Mouse (Mus musculus) intestine, embryonic 16.5 days (tissue): ENCODE results near the gene Hoxb2. TPM values are rescaled to one million over a fixed set of nuclear protein-coding genes. Genes with fewer than 3 reads are reported as not detected.

Source experiments
- ATAC-seq: fragments of 200-750 bp; cut with Nextera tagmentation; 2 replicates; pipeline ENCODE4 v1.8.0; 2017; ENCODE audit warnings: moderate TSS enrichment, moderate library complexity
- H3K27ac ChIP-seq: fragments of 300-500 bp; sonication (generic); 2 replicates; pipeline ENCODE4 v1.5.1; 2014; ENCODE audit warnings: mild to moderate bottlenecking, low read length
- H3K27me3 ChIP-seq: fragments of 300-500 bp; sonication (generic); replicated peaks from 2 replicates; pipeline ENCODE4 v1.6.1; 2014; ENCODE audit warnings: low read length, control low read depth, mixed read lengths; ENCODE audit not compliant: control insufficient read depth, insufficient read depth
- H3K36me3 ChIP-seq: fragments of 300-500 bp; sonication (generic); 2 replicates; pipeline ENCODE4 v1.6.1; 2014; ENCODE audit warnings: low read length, control low read depth; ENCODE audit not compliant: control insufficient read depth, insufficient read depth
- H3K4me1 ChIP-seq: fragments of 300-500 bp; sonication (generic); 2 replicates; pipeline ENCODE4 v1.6.1; 2014; ENCODE audit warnings: low read length, control low read depth, mixed read lengths; ENCODE audit not compliant: control insufficient read depth, insufficient read depth
- H3K4me2 ChIP-seq: fragments of 300-500 bp; sonication (generic); 2 replicates; pipeline ENCODE4 v1.6.1; 2014; ENCODE audit warnings: low read depth, low read length, control low read depth
- H3K4me3 ChIP-seq: fragments of 300-500 bp; sonication (generic); 2 replicates; pipeline ENCODE4 v1.5.1; 2014; ENCODE audit warnings: mild to moderate bottlenecking, low read length
- H3K9ac ChIP-seq: fragments of 300-500 bp; sonication (generic); 2 replicates; pipeline ENCODE4 v1.6.1; 2014; ENCODE audit warnings: low read depth, low read length
- H3K9me3 ChIP-seq: fragments of 300-500 bp; sonication (generic); 2 replicates; pipeline ENCODE4 v1.6.1; 2016; ENCODE audit warnings: low read length, control low read depth; ENCODE audit not compliant: control insufficient read depth
- WGBS: fragments of 180-500 bp; shearing (Covaris S2); extraction: QIAGEN DNeasy Blood & Tissue Kit; methylation state at CpG from one replicate; pipeline ENCODE4 v1.1.7; 2014; 5-methylcytosine and 5-hydroxymethylcytosine counted together
- polyA plus RNA-seq: library from polyadenylated mRNA; unstranded; fragments of >200 nt; fragmentation: Nextera tagmentation; extraction: Ambion mirVana; gene quantifications from 2 replicates; pipeline ENCODE4 v1.2.1, GENCODE M21; 2015

The Hoxb2 gene
- polyA plus RNA-seq, 1 experiment from 2014 or later = 9.6 TPM

GRCm38 (mm10) chr11:96340698-96341365 is 9.5 kb upstream of the Hoxb2 start:
- peak; percentile 81 for ATAC-seq
- peak overlapping the region; percentile 92 for H3K27ac ChIP-seq
- H3K36me3 ChIP-seq = no peaks in the 10 kb centered on the region
- peak overlapping the region; percentile 93 for H3K4me2 ChIP-seq
- H3K4me3 ChIP-seq = peak overlapping the region; percentile 53
- no peaks in the 10 kb centered on the region for H3K9me3 ChIP-seq
- H3K27me3 ChIP-seq = peaks cover 6% of the 10 kb centered on the region; the same call in 1 of the 2 replicates
- peak overlapping the region; percentile 81 for H3K9ac ChIP-seq
- H3K4me1 ChIP-seq = peaks cover 54% of the 10 kb centered on the region
- 0% methylated on average over 35 of the region's 36 CpGs for WGBS

GRCm38 (mm10) chr11:96341701-96342575 is 8.4 kb upstream of the Hoxb2 start:
- peaks cover 11% of the 10 kb centered on the region; the same call in 1 of the 2 replicates for H3K27me3 ChIP-seq
- ATAC-seq = no peak
- H3K36me3 ChIP-seq = no peaks in the 10 kb centered on the region
- peaks cover 54% of the 10 kb centered on the region for H3K4me1 ChIP-seq
- H3K9me3 ChIP-seq = no peaks in the 10 kb centered on the region
- H3K4me2 ChIP-seq = peak overlapping the region; percentile 93
- peak overlapping the region; percentile 92 for H3K27ac ChIP-seq
- peak overlapping the region; percentile 86 for H3K9ac ChIP-seq
- peak overlapping the region; percentile 53 for H3K4me3 ChIP-seq
- 3% methylated on average over 40 of the region's 40 CpGs for WGBS

- H3K9ac ChIP-seq = peak overlapping the region; percentile 86
- H3K27me3 ChIP-seq = peaks cover 11% of the 10 kb centered on the region; the same call in 1 of the 2 replicates
- WGBS = 24% methylated on average over 4 of the region's 4 CpGs
- peak overlapping the region; percentile 53 for H3K4me3 ChIP-seq
- peaks cover 52% of the 10 kb centered on the region for H3K4me1 ChIP-seq
- H3K4me2 ChIP-seq = peak overlapping the region; percentile 93
- H3K36me3 ChIP-seq = no peaks in the 10 kb centered on the region
- H3K9me3 ChIP-seq = no peaks in the 10 kb centered on the region
- H3K27ac ChIP-seq = peak overlapping the region; percentile 92
- ATAC-seq = no peak
Observed at GRCm38 (mm10) chr11:96342576-96342930, 7.8 kb upstream of the Hoxb2 start.

- peak overlapping the region; percentile 55 for H3K27ac ChIP-seq
- peak overlapping the region; percentile 93 for H3K4me2 ChIP-seq
- H3K4me3 ChIP-seq = 0 out of 2 replicates have a peak overlapping the region, but pooled peaks have one; percentile 20
- H3K4me1 ChIP-seq = peaks cover 55% of the 10 kb centered on the region
- H3K9ac ChIP-seq = peak overlapping the region; percentile 71
- H3K9me3 ChIP-seq = no peaks in the 10 kb centered on the region
- no peaks in the 10 kb centered on the region for H3K36me3 ChIP-seq
- WGBS = 38% methylated on average over 2 of the region's 2 CpGs
- peaks cover 11% of the 10 kb centered on the region; the same call in 1 of the 2 replicates for H3K27me3 ChIP-seq
- ATAC-seq = no peak
Observed at GRCm38 (mm10) chr11:96343206-96343745, 7.0 kb upstream of the Hoxb2 start.

- no peaks in the 10 kb centered on the region for H3K36me3 ChIP-seq
- H3K9ac ChIP-seq = peak overlapping the region; percentile 71
- H3K4me2 ChIP-seq = peak overlapping the region; percentile 93
- peaks cover 11% of the 10 kb centered on the region; the same call in 1 of the 2 replicates for H3K27me3 ChIP-seq
- H3K4me1 ChIP-seq = peaks cover 50% of the 10 kb centered on the region
- H3K9me3 ChIP-seq = no peaks in the 10 kb centered on the region
- peak overlapping the region; percentile 84 for H3K27ac ChIP-seq
- ATAC-seq = no peak
- H3K4me3 ChIP-seq = peak overlapping the region; percentile 20; the same call in 1 of the 2 replicates
- 29% methylated on average over 40 of the region's 40 CpGs for WGBS
Observed at GRCm38 (mm10) chr11:96344061-96344877, 6.1 kb upstream of the Hoxb2 start.

GRCm38 (mm10) chr11:96344878-96345159 is 5.5 kb upstream of the Hoxb2 start:
- Histone ChIP-seq H3K4me1 (peaks cover 46% of the 10 kb centered on the region), H3K9me3 (no peaks in the 10 kb centered on the region), H3K9ac (peak overlapping the region; percentile 71), H3K27ac (peak overlapping the region; percentile 84), H3K27me3 (peaks cover 11% of the 10 kb centered on the region; the same call in 1 of the 2 replicates), H3K4me2 (peak overlapping the region; percentile 93), H3K4me3 (peak overlapping the region; percentile 40), H3K36me3 (no peaks in the 10 kb centered on the region)
- WGBS = 35% methylated on average over 6 of the region's 6 CpGs
- ATAC-seq = no peak

GRCm38 (mm10) chr11:96345220-96345892 is 5.0 kb upstream of the Hoxb2 start:
- H3K27ac ChIP-seq = peak overlapping the region; percentile 84
- H3K4me2 ChIP-seq = peak overlapping the region; percentile 93
- H3K9me3 ChIP-seq = no peaks in the 10 kb centered on the region
- H3K9ac ChIP-seq = peak overlapping the region; percentile 71
- 12% methylated on average over 39 of the region's 56 CpGs for WGBS
- H3K4me3 ChIP-seq = peak overlapping the region; percentile 40
- peaks cover 11% of the 10 kb centered on the region; the same call in 1 of the 2 replicates for H3K27me3 ChIP-seq
- no peaks in the 10 kb centered on the region for H3K36me3 ChIP-seq
- ATAC-seq = no peak
- peaks cover 46% of the 10 kb centered on the region for H3K4me1 ChIP-seq

- H3K9ac ChIP-seq = peak overlapping the region; percentile 71
- H3K4me2 ChIP-seq = peak overlapping the region; percentile 93
- ATAC-seq = no peak
- H3K9me3 ChIP-seq = no peaks in the 10 kb centered on the region
- peaks cover 51% of the 10 kb centered on the region for H3K4me1 ChIP-seq
- no peaks in the 10 kb centered on the region for H3K36me3 ChIP-seq
- peak overlapping the region; percentile 40 for H3K4me3 ChIP-seq
- H3K27me3 ChIP-seq = peaks cover 11% of the 10 kb centered on the region; the same call in 1 of the 2 replicates
- H3K27ac ChIP-seq = peak overlapping the region; percentile 84
- WGBS = 16% methylated on average over 45 of the region's 45 CpGs
Observed at GRCm38 (mm10) chr11:96345893-96346806, 4.2 kb upstream of the Hoxb2 start.
